Mouse (Mus musculus) urinary bladder, postnatal 4 days (tissue): Measurements from ENCODE around the gene Sgms1.
"Not testable (repeated sequence)": the region's sequence is repeated elsewhere in the genome, so short reads cannot be mapped to it uniquely, and the experiment has no call there.

Experiments used
- DNase-seq, 2 experiments: peaks; one replicate each; pipeline ENCODE4 v3.0.0; 2021 to 2022; ENCODE audit warnings: low spot score in 2 of 2

The Sgms1 gene

GRCm38 (mm10) chr19:32087736-32088470, 301.6 kb downstream of the Sgms1 start:
- DNase-seq = no peak

- not testable (repeated sequence) for DNase-seq
These were observed 304.7 kb downstream of the Sgms1 start for GRCm38 (mm10) chr19:32084813-32085212.
